Mouse (Mus musculus) neural tube, embryonic 15.5 days (tissue): ENCODE results near the gene Sec22a. TPM values are rescaled to one million over a fixed set of nuclear protein-coding genes. Genes with fewer than 3 reads are reported as not detected.

Source experiments
- ATAC-seq: fragments of 200-750 bp; cut with Nextera tagmentation; 2 replicates; pipeline ENCODE4 v1.8.0; 2017; ENCODE audit warnings: mild to moderate bottlenecking, moderate TSS enrichment, moderate library complexity; ENCODE audit not compliant: low FRiP score
- H3K27ac ChIP-seq: fragments of 300-500 bp; sonication (generic); replicated peaks from 2 replicates; pipeline ENCODE4 v1.5.1; 2015; ENCODE audit warnings: mild to moderate bottlenecking, inconsistent platforms
- H3K27me3 ChIP-seq: fragments of 300-500 bp; sonication (generic); replicated peaks from 2 replicates; pipeline ENCODE4 v1.6.1; 2015; ENCODE audit warnings: inconsistent platforms
- H3K36me3 ChIP-seq: fragments of 300-500 bp; sonication (generic); 2 replicates; pipeline ENCODE4 v1.6.1; 2015; ENCODE audit warnings: inconsistent platforms
- H3K4me1 ChIP-seq: fragments of 300-500 bp; sonication (generic); 2 replicates; pipeline ENCODE4 v1.6.1; 2015; ENCODE audit warnings: inconsistent platforms
- H3K4me2 ChIP-seq: fragments of 300-500 bp; sonication (generic); 2 replicates; pipeline ENCODE4 v1.6.1; 2015; ENCODE audit warnings: inconsistent platforms, mild to moderate bottlenecking, moderate library complexity
- H3K4me3 ChIP-seq: fragments of 300-500 bp; sonication (generic); replicated peaks from 2 replicates; pipeline ENCODE4 v1.5.1; 2015; ENCODE audit warnings: mild to moderate bottlenecking, inconsistent platforms
- H3K9ac ChIP-seq: fragments of 300-500 bp; sonication (generic); replicated peaks from 2 replicates; pipeline ENCODE4 v1.6.1; 2015; ENCODE audit warnings: mild to moderate bottlenecking, inconsistent platforms
- H3K9me3 ChIP-seq: fragments of 300-500 bp; sonication (generic); replicated peaks from 2 replicates; pipeline ENCODE4 v1.6.1; 2016; ENCODE audit warnings: inconsistent platforms
- WGBS: fragments of 180-500 bp; shearing (Covaris S2); methylation state at CpG from one replicate; pipeline ENCODE4 v1.1.7; 2015; ENCODE audit warnings: mixed read lengths; 5-methylcytosine and 5-hydroxymethylcytosine counted together
- polyA plus RNA-seq: library from polyadenylated mRNA; unstranded; fragments of >200 nt; fragmentation: Nextera tagmentation; extraction: Ambion mirVana; gene quantifications from 2 replicates; pipeline ENCODE4 v1.2.1, GENCODE M21; 2015

Sec22a gene
- polyA plus RNA-seq, 1 experiment from 2014 or later: 39.5 TPM

DNA sequence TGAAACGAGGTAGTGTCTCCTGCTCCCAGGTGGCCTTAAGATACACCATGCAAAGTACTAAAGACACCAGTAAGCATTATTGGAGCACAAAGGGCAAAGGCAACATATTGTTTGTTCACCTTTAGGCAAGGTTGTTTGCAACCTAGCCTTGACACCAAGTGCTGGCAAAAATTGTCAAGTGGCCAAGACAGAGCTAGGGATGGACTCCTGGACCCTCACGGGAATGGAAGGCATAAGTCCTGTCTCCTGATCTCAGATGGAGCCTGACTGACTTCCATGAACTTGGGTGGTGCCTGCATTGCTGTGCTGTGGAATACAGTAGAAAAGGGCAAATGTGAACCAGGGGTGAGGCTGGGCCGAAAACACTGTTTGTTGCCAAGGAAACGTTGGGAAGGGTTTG, 54.1 kb downstream of the Sec22a start:
- no peak for ATAC-seq
- H3K4me1 ChIP-seq: no peaks in the 10 kb centered on the region
- H3K4me3 ChIP-seq: no peak overlapping the region
- H3K27me3 ChIP-seq: no peaks in the 10 kb centered on the region
- no peaks in the 10 kb centered on the region for H3K9me3 ChIP-seq
- peaks cover 16% of the 10 kb centered on the region for H3K36me3 ChIP-seq
- H3K27ac ChIP-seq: no peak overlapping the region
- WGBS: 89% methylated on average over 4 of the region's 4 CpGs
- H3K9ac ChIP-seq: no peak overlapping the region
- no peak overlapping the region for H3K4me2 ChIP-seq

DNA sequence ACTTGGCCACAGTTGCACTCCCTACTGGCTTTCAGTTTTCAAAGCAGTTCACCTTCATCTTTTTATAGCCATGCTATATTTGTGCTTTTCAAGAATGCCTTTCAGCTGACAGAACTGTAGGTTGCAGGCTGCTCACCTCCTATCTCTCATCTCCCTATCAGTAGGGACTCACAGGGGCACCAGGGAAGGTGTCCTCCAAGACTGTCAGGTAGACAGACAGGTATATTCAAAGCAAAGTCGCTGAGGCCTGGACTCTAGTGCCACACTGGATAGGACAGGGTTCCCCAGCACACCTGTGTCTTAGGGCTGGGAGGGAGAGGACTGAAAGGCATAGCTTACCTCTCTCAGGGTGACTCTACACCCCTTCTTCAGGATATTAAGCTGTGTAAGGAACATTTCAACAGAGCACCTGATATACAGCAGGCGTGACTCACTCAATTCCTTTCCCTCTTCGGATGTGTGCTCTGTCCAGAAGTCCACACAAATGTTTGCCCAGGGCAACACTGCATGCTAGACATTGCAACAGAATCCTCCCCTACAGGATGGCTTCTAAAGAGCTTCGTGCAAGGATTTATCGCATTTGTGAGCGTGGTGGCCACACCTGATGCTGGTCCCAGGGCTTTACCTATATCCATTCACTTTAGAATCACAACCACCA, 55.1 kb downstream of the Sec22a start:
- H3K36me3 ChIP-seq: peaks cover 19% of the 10 kb centered on the region
- H3K27me3 ChIP-seq: no peaks in the 10 kb centered on the region
- H3K4me1 ChIP-seq: no peaks in the 10 kb centered on the region
- no peak overlapping the region for H3K27ac ChIP-seq
- no peaks in the 10 kb centered on the region for H3K9me3 ChIP-seq
- ATAC-seq: no peak
- H3K4me2 ChIP-seq: no peak overlapping the region
- no peak overlapping the region for H3K4me3 ChIP-seq
- WGBS: 93% methylated on average over 6 of the region's 6 CpGs
- no peak overlapping the region for H3K9ac ChIP-seq

DNA sequence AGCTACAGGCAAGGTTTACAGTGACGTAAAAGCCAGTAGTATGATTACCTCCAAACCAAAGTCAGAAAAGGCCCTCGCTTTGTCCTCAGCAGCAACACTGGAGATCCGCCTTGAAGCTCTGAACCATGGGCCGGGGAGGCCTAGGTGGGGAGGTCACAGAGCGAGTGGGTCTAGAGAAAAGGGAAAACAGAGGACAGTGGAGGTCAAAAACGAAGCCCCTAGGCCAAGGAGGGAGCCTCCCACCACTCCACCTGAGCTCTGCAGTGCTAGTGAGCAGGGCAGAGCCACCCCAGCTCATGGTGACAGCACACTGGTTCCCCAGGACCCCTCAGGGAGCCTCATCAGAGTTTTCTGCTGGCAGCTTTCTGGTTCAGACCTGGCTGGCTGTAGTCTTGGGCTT, 55.7 kb downstream of the Sec22a start:
- Histone ChIP-seq H3K9ac (no peak overlapping the region), H3K4me2 (no peak overlapping the region), H3K4me1 (no peaks in the 10 kb centered on the region), H3K27me3 (no peaks in the 10 kb centered on the region), H3K4me3 (no peak overlapping the region), H3K9me3 (no peaks in the 10 kb centered on the region), H3K27ac (no peak overlapping the region), H3K36me3 (peaks cover 23% of the 10 kb centered on the region)
- 78% methylated on average over 6 of the region's 6 CpGs for WGBS
- ATAC-seq: no peak

DNA sequence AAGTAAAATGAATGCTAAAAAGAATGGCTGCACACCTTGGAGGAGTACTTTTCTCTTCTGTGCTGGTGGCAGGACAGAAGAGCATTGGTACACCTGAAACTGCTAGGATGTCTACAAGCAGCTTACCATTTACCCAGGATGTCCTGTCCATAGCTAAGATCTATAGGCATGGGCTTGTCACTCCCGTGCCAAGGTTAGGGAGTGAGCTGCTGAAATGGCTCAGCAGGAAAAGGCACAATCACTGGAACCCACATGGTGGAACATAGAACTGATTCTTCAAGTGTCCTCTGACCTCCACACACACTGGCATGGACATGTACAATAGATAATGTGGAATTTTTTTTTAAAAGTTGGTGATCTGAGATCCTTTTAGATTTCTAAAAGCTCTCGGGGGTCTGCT, 56.4 kb downstream of the Sec22a start:
- Histone ChIP-seq H3K27me3 (no peaks in the 10 kb centered on the region), H3K27ac (no peak overlapping the region), H3K9me3 (no peaks in the 10 kb centered on the region), H3K9ac (no peak overlapping the region), H3K4me1 (no peaks in the 10 kb centered on the region), H3K4me3 (no peak overlapping the region), H3K36me3 (peaks cover 23% of the 10 kb centered on the region), H3K4me2 (no peak overlapping the region)
- no peak for ATAC-seq
- 89% methylated on average over 2 of the region's 2 CpGs for WGBS

DNA sequence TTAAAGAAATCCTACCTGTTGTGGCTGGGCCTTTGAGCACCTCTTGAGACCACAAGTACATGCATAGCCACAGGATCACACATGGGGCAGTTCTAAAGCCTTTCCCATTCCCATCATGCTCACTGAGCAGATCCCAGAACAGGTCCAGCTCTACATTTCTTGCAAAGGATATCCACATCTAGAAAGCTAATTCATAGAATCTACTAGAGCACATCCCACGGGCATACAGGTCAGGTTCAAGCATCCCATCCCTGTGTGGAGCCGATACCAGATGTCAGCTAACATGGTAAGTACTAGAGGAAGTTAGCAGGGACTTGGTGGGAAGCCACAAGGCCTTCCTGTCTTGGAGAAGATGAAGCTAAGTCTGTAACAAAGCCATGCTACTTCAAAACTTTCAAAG, 57.1 kb downstream of the Sec22a start:
- no peak overlapping the region for H3K4me3 ChIP-seq
- no peak overlapping the region for H3K27ac ChIP-seq
- H3K36me3 ChIP-seq: peaks cover 30% of the 10 kb centered on the region
- H3K27me3 ChIP-seq: no peaks in the 10 kb centered on the region
- 90% methylated on average over 2 of the region's 2 CpGs for WGBS
- no peak for ATAC-seq
- H3K9ac ChIP-seq: no peak overlapping the region
- no peak overlapping the region for H3K4me2 ChIP-seq
- no peaks in the 10 kb centered on the region for H3K9me3 ChIP-seq
- no peaks in the 10 kb centered on the region for H3K4me1 ChIP-seq

DNA sequence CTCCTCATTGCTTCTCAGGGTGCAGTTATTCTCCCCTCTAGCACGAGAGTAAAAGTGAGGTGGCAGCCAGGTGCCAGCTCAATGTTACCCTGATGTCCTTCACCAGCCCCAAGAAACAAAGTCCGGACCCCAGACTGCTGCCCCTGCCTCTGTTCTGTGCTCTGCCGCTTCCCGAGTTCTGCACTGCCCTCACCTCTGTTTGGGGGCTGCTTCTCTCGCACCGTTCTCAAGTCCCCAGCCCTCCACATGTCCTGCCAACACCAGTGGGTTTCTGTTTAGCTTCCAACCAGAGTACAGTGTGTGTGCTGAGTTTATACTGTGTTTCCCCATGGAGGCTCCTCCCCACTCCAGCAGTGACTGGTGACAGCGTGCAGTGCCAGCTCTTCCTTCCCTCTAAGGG, 58.5 kb downstream of the Sec22a start:
- no peak overlapping the region for H3K4me2 ChIP-seq
- no peaks in the 10 kb centered on the region for H3K4me1 ChIP-seq
- H3K9me3 ChIP-seq: no peaks in the 10 kb centered on the region
- WGBS: 90% methylated on average over 7 of the region's 7 CpGs
- ATAC-seq: no peak
- no peaks in the 10 kb centered on the region for H3K27me3 ChIP-seq
- no peak overlapping the region for H3K27ac ChIP-seq
- H3K9ac ChIP-seq: no peak overlapping the region
- no peak overlapping the region for H3K4me3 ChIP-seq
- H3K36me3 ChIP-seq: peaks cover 30% of the 10 kb centered on the region

DNA sequence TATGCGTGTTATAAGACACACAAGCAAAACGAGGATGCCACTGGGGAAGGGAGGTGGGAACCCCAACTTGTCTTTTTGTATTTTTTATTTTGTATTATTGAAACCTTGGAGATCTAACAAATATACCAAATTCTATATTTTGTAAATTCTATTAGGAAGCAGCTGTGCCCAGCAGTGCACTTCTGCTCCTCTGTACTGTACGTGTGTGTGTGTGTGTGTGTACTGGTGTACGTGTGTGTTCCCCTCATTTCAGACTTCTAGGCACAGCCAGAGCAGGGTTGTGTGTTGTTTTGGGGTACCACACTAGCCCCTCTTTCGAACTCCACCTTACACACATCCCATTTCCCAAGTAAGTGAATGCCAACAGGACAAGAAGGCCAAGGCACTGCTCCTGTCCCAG, 59.3 kb downstream of the Sec22a start:
- Histone ChIP-seq H3K9me3 (no peaks in the 10 kb centered on the region), H3K27ac (no peak overlapping the region), H3K9ac (no peak overlapping the region), H3K36me3 (peaks cover 37% of the 10 kb centered on the region), H3K4me1 (no peaks in the 10 kb centered on the region), H3K4me2 (no peak overlapping the region), H3K4me3 (no peak overlapping the region), H3K27me3 (no peaks in the 10 kb centered on the region)
- 89% methylated on average over 5 of the region's 5 CpGs for WGBS
- no peak for ATAC-seq

DNA sequence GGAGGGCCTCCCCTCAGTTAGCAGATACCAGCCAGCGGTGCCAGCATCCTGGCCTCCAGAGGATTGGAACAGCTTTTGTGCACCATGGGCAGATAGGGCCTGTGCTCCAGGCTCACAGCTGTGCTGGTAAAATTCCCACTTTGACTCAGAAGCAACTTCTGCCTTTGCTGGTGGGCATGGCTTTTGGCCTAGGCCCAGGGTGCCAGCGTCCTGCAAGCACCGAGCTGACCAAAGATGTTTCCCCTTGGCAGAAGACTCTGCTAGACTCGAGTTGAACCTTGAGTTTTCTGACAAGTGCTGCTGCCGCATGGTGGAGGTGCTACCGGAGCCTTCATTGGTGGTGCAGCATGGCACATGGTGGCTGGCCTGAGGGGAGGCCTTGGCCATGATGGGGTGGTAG, 60.0 kb downstream of the Sec22a start:
- H3K27ac ChIP-seq: no peak overlapping the region
- H3K4me1 ChIP-seq: no peaks in the 10 kb centered on the region
- H3K9me3 ChIP-seq: no peaks in the 10 kb centered on the region
- no peak for ATAC-seq
- no peak overlapping the region for H3K4me2 ChIP-seq
- H3K27me3 ChIP-seq: no peaks in the 10 kb centered on the region
- WGBS: 91% methylated on average over 6 of the region's 6 CpGs
- no peak overlapping the region for H3K4me3 ChIP-seq
- no peak overlapping the region for H3K9ac ChIP-seq
- H3K36me3 ChIP-seq: peaks cover 42% of the 10 kb centered on the region

DNA sequence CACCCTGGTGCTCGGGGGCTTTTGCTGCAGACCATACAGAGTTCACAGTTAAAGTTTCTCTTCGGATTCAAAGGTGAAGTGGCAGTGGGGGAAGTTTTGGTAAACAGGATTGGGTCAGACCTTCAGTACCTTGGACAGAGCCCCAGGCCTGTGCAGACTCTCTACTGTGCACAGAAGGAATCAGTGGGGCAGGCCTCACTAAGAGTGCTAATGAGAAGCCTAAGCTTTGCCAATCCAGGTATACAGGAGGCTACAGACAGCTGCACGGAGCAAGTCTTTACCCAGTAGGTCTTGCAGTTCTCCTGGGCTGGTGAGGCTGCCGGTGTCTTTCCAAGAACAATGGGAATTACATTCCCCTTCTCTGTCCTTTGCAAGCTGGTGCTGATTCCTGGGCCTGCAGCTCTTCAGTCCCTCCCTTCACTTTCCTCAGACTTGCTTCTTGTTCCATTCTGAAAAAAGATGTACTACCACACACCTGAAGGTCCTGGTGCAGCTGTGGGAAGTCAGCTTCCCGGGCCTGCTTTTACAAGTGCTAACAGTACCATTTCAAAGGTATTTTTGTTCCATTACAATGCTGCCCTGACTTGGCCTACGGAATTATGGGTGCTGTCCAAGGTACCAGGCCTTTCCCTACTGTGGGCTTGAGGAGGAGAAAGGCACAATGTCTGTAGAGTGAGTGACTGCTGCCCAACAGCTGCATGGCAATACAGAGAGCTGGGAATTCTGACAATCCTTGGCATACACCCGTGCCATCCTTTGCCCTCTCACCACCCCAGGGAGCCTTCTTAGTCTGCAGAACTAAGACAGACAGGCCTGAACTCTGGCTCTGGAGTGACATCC, 61.1 kb downstream of the Sec22a start:
- H3K27ac ChIP-seq: no peak overlapping the region
- peaks cover 49% of the 10 kb centered on the region for H3K36me3 ChIP-seq
- H3K4me1 ChIP-seq: no peaks in the 10 kb centered on the region
- H3K27me3 ChIP-seq: no peaks in the 10 kb centered on the region
- ATAC-seq: no peak
- 50% methylated on average over 7 of the region's 7 CpGs for WGBS
- H3K4me2 ChIP-seq: no peak overlapping the region
- H3K9me3 ChIP-seq: no peaks in the 10 kb centered on the region
- H3K4me3 ChIP-seq: no peak overlapping the region
- H3K9ac ChIP-seq: no peak overlapping the region

DNA sequence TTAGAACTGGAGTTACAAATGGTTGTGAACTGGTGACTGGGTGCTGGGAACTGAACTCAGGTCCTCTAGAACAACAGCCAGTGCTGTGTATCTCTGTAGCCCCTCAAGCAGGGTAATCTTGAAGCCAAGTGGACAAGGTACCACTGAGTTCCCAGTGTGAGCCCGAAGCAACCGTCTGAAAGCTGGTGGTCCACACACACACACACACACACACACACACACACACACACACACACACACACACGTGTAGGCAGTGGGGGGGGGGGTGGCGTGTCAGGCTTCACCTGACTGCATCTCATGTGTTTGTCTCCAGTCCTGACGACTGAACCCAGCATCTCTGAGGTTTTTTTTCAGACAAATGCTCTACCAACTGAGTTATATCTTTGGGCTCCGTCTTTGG, 63.6 kb downstream of the Sec22a start:
- no peaks in the 10 kb centered on the region for H3K27me3 ChIP-seq
- no peak overlapping the region for H3K4me3 ChIP-seq
- no peak overlapping the region for H3K4me2 ChIP-seq
- H3K36me3 ChIP-seq: peaks cover 39% of the 10 kb centered on the region
- no peak overlapping the region for H3K27ac ChIP-seq
- no peak for ATAC-seq
- no peak overlapping the region for H3K9ac ChIP-seq
- no peaks in the 10 kb centered on the region for H3K4me1 ChIP-seq
- WGBS: 90% methylated on average over 6 of the region's 6 CpGs
- H3K9me3 ChIP-seq: no peaks in the 10 kb centered on the region

DNA sequence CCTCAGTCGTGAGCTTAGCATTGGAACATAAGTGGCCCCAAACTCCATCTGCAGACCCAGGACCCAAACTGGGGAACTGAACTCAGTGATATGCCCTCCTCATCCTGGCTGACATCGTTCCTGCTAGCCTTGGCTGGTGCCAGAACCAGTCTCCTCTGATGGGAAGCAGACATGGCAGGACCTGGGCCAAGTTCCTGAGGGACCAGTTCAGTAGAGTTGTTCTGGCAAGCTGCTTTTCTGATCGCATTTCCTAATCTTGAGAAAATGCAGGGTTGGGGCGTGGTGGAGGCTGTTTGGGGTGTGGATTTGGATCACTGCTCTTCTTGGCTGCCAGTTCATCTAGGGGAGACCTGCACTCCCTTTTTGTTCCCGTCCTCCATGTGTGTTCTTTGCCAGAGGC, 65.9 kb downstream of the Sec22a start:
- no peaks in the 10 kb centered on the region for H3K27me3 ChIP-seq
- no peak for ATAC-seq
- no peaks in the 10 kb centered on the region for H3K9me3 ChIP-seq
- H3K36me3 ChIP-seq: peaks cover 40% of the 10 kb centered on the region
- H3K4me3 ChIP-seq: no peak overlapping the region
- H3K4me2 ChIP-seq: no peak overlapping the region
- no peak overlapping the region for H3K27ac ChIP-seq
- WGBS: 87% methylated on average over 5 of the region's 5 CpGs
- H3K4me1 ChIP-seq: no peaks in the 10 kb centered on the region
- no peak overlapping the region for H3K9ac ChIP-seq

DNA sequence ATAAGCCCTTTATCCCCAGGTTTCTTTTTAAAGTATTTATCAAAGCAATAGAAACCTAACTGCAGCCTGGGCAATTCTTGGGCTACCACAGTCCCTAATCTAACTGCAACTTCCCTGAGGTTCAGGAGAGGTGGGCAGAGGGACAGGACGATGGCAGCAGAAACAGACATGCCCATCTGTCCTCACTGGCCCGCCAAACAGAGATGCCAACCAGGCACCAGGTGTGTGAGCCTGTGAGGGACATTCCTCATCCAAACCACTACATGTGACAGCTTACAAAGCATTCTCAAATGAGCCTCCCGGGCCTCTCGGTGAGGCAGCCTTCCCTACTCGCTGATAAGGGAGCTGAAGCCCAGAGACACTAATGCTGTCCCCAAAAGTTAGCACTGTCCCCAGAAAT, 76.5 kb downstream of the Sec22a start:
- no peak for ATAC-seq
- no peak overlapping the region for H3K27ac ChIP-seq
- no peaks in the 10 kb centered on the region for H3K27me3 ChIP-seq
- no peak overlapping the region for H3K4me2 ChIP-seq
- H3K4me3 ChIP-seq: no peak overlapping the region
- H3K4me1 ChIP-seq: no peaks in the 10 kb centered on the region
- no peaks in the 10 kb centered on the region for H3K9me3 ChIP-seq
- H3K36me3 ChIP-seq: peaks cover 33% of the 10 kb centered on the region
- no peak overlapping the region for H3K9ac ChIP-seq
- WGBS: 89% methylated on average over 5 of the region's 5 CpGs
